Mouse (Mus musculus) liver, embryonic 14.5 days (tissue): ENCODE data around the gene Gm26620. TPM values are rescaled to one million over a fixed set of nuclear protein-coding genes. Genes with fewer than 3 reads are reported as not detected.
A peak's percentile ranks its signal among the peaks of the same experiment; 100 is the strongest.

Experiments
- ATAC-seq: fragments of 200-750 bp; cut with Nextera tagmentation; 2 replicates; pipeline ENCODE4 v1.8.0; 2017; ENCODE audit warnings: moderate number of reproducible peaks, mild to moderate bottlenecking, moderate library complexity; ENCODE audit not compliant: insufficient read depth
- DNase-seq, 3 experiments: peaks; one replicate each; pipeline ENCODE4 v3.0.0-alpha.2; 2012 to 2013; ENCODE audit warnings: low read depth in 3 of 3, low spot score in 3 of 3
- H3K27ac ChIP-seq: fragments of 300-500 bp; sonication (generic); 2 replicates; pipeline ENCODE4 v1.5.1; 2014; ENCODE audit warnings: moderate library complexity, mild to moderate bottlenecking, control low read depth, inconsistent platforms
- H3K27me3 ChIP-seq: fragments of 300-500 bp; sonication (generic); 2 replicates; pipeline ENCODE4 v1.6.1; 2014; ENCODE audit warnings: mild to moderate bottlenecking, low read length, moderate library complexity; ENCODE audit not compliant: control insufficient read depth, insufficient read depth
- H3K36me3 ChIP-seq: fragments of 300-500 bp; sonication (generic); replicated peaks from 2 replicates; pipeline ENCODE4 v1.6.1; 2014; ENCODE audit warnings: low read depth; ENCODE audit not compliant: control insufficient read depth, insufficient read depth
- H3K4me1 ChIP-seq, 2 experiments: fragments of 200-500 bp in 1 of 2; fragments of 300-500 bp in 1 of 2; sonication (generic) in 1 of 2; replicated peaks; 2 replicates each; pipeline ENCODE4 v1.6.1; 2012 to 2014; ENCODE audit warnings: antibody characterized with exemption in 1 of 2, inconsistent platforms in 1 of 2, low read length in 1 of 2; ENCODE audit not compliant: control insufficient read depth in 2 of 2, insufficient read depth in 2 of 2
- H3K4me2 ChIP-seq: fragments of 300-500 bp; sonication (generic); 2 replicates; pipeline ENCODE4 v1.6.1; 2014; ENCODE audit warnings: low read depth, mild to moderate bottlenecking, control low read depth, moderate library complexity
- H3K4me3 ChIP-seq, 2 experiments: fragments of 200-500 bp in 1 of 2; fragments of 300-500 bp in 1 of 2; sonication (generic) in 1 of 2; 2 replicates each; pipeline ENCODE4 v1.5.1; 2012 to 2014; ENCODE audit warnings: low read depth in 2 of 2, low read length in 2 of 2, mild to moderate bottlenecking in 2 of 2, control low read depth in 1 of 2, inconsistent platforms in 1 of 2, moderate library complexity in 1 of 2; ENCODE audit not compliant: insufficient read depth in 1 of 2
- H3K9ac ChIP-seq: fragments of 300-500 bp; sonication (generic); replicated peaks from 2 replicates; pipeline ENCODE4 v1.6.1; 2014; ENCODE audit warnings: mild to moderate bottlenecking, control low read depth, moderate library complexity
- H3K9me3 ChIP-seq: fragments of 300-500 bp; sonication (generic); 2 replicates; pipeline ENCODE4 v1.6.1; 2016; ENCODE audit warnings: low read length, mixed read lengths; ENCODE audit not compliant: control insufficient read depth
- CTCF ChIP-seq: IDR thresholded peaks from 2 replicates; pipeline ENCODE4 v1.5.1; 2016; ENCODE audit warnings: antibody characterized with exemption, low read depth, control low read depth
- EP300 ChIP-seq: IDR thresholded peaks from 2 replicates; pipeline ENCODE4 v1.6.1; 2016; ENCODE audit warnings: antibody characterized with exemption, low read depth
- WGBS: fragments of 180-500 bp; shearing (Covaris S2); extraction: QIAGEN DNeasy Blood & Tissue Kit; methylation state at CpG from one replicate; pipeline ENCODE4 v1.1.7; 2014; ENCODE audit not compliant: insufficient replicate concordance; 5-methylcytosine and 5-hydroxymethylcytosine counted together
- polyA plus RNA-seq, 2 experiments: library from polyadenylated mRNA; depleted of rRNA in 1 of 2; stranded (reverse) in 1 of 2; unstranded in 1 of 2; fragments of >200 nt; fragmentation: Nextera tagmentation in 1 of 2; extraction: Ambion mirVana in 1 of 2; gene quantifications; 2 replicates each; pipeline versions ENCODE4 v1.2.1 to v1.2.3; 2012 to 2014

Gene Gm26620
- polyA plus RNA-seq, 2 experiments: 0.26 to 0.38 TPM

DNA sequence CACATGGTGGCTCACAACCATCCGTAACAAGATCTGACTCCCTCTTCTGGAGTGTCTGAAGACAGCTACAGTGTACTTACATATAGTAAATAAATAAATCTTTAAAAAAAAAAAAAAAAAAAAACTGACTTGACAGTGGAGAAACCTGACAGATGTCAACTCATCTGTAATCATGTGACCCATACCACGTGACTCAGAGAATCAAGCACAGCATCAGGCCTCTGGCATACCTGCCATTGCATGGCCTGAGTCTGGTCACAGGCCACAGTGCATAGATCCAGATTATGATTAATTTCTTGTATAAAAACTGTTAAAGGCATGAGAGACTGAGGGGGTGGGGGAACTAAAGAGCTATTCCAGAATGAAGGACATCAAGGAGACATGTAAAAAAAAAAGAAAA is 26.0 kb upstream of the Gm26620 start:
- Histone ChIP-seq H3K4me1 (peaks cover 41 to 62% of the 10 kb centered on the region in 2 experiments), H3K4me2 (no peak overlapping the region), H3K9me3 (no peaks in the 10 kb centered on the region), H3K27me3 (no peaks in the 10 kb centered on the region), H3K36me3 (peaks cover 2% of the 10 kb centered on the region; the same call in 1 of the 2 replicates), H3K4me3 (no peak overlapping the region), H3K27ac (no peak overlapping the region), H3K9ac (no peak overlapping the region)
- no peak for TF ChIP-seq EP300
- TF ChIP-seq CTCF: no peak
- DNase-seq: no peak
- no peak for ATAC-seq
- 70% methylated on average over 2 of the region's 2 CpGs for WGBS

DNA sequence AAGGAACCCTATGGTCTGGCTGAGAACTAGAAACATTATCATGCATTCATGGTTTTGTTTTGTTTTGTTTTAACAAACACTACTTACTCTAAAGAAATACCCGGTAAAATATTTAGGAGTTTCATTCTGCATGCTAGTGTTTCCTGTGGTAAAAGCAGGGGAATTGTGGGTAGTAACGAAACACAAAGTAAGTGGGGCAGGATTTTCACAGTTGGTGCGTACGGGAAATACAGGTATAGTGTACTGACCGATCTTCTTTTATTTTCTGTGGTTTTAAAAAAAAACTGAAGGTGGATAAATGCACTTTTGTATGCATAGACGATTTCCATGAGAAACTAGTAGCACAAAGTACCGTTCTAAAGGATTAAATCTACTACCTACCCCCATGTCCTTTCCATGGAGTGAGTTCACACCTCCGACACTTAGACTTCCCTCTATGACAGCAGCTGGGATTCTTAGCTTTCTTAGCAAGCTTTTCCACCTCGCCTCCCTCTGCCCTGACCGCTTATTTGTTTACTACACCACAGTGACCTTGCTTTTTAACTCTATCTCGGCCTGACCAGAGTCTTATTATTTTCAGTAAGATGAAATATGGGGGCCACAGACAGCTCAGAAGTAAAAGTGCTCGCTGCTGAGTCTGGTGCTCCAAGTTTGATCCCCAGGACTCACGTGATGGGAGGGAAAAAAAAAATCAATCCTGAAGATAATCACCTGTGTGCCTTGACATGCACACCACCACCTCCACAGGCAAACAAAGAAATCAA is 23.0 kb upstream of the Gm26620 start:
- H3K9me3 ChIP-seq: no peaks in the 10 kb centered on the region
- H3K4me3 ChIP-seq: 0 out of 4 replicates have a peak overlapping the region, but pooled peaks of 1 of the 2 experiments have one; percentile 3
- no peaks in the 10 kb centered on the region for H3K27me3 ChIP-seq
- ATAC-seq: no peak
- H3K4me2 ChIP-seq: peak overlapping the region; percentile 36
- H3K4me1 ChIP-seq: peaks cover 21 to 50% of the 10 kb centered on the region in 2 experiments
- TF ChIP-seq EP300 (no peak), CTCF (no peak)
- no peak for DNase-seq
- WGBS: 57% methylated on average over 13 of the region's 13 CpGs
- H3K36me3 ChIP-seq: no peaks in the 10 kb centered on the region
- H3K27ac ChIP-seq: no peak overlapping the region
- H3K9ac ChIP-seq: no peak overlapping the region

DNA sequence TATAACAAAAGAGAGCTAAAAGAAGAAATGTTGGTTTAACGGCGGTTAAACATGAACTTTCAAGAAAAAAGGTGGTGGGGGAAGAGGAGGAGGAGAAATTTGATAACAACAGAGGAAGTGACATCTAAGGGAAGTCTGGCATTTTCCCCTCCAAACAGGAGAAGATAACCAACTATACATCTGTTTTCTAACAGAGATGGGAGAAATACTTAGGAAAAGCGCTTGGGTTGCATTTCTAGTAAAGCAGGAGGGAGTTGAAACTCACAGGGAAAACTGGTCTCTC is 22.5 kb upstream of the Gm26620 start:
- DNase-seq: no peak
- Histone ChIP-seq H3K4me1 (peaks cover 21 to 48% of the 10 kb centered on the region in 2 experiments), H3K9ac (no peak overlapping the region), H3K4me2 (peak overlapping the region; percentile 36), H3K4me3 (no peak overlapping the region), H3K36me3 (no peaks in the 10 kb centered on the region), H3K27me3 (no peaks in the 10 kb centered on the region), H3K27ac (no peak overlapping the region), H3K9me3 (no peaks in the 10 kb centered on the region)
- WGBS: 33% methylated on average over 3 of the region's 3 CpGs
- no peak for ATAC-seq
- TF ChIP-seq CTCF (no peak), EP300 (no peak)

DNA sequence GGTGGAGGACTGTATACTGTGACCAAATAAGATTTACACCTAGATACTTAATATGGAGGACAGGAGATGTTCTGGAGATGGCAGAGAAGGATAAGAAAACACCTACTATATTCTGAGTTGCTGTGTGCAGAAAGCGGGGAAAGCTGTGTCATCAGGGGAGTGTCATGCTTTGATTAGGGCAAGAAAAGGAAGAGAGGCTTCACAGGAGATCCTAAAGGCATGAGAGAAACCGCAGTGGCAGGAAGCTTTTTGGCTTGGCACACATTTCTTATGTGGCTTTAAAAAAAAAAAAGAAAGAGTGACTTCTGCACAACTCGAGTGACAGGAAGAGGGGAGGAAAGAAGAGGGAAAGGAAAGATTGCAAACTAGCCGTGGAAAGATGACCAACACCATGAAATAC is 21.8 kb upstream of the Gm26620 start:
- H3K9me3 ChIP-seq: no peaks in the 10 kb centered on the region
- H3K4me2 ChIP-seq: peak overlapping the region; percentile 36
- H3K9ac ChIP-seq: no peak overlapping the region
- no peaks in the 10 kb centered on the region for H3K36me3 ChIP-seq
- no peaks in the 10 kb centered on the region for H3K27me3 ChIP-seq
- ATAC-seq (no peak), DNase-seq (no peak)
- TF ChIP-seq EP300 (no peak), CTCF (no peak)
- H3K4me1 ChIP-seq: peaks cover 17 to 43% of the 10 kb centered on the region in 2 experiments
- no peak overlapping the region for H3K4me3 ChIP-seq
- H3K27ac ChIP-seq: peak overlapping the region; percentile 15; the same call in 1 of the 2 replicates
- WGBS: 1% methylated on average over 4 of the region's 4 CpGs

- Histone ChIP-seq H3K36me3 (no peaks in the 10 kb centered on the region), H3K4me3 (no peak overlapping the region), H3K4me2 (no peak overlapping the region), H3K9me3 (no peaks in the 10 kb centered on the region), H3K27me3 (no peaks in the 10 kb centered on the region), H3K4me1 (peaks cover 16 to 41% of the 10 kb centered on the region in 2 experiments), H3K9ac (no peak overlapping the region), H3K27ac (no peak overlapping the region)
- ATAC-seq (no peak), DNase-seq (no peak)
- TF ChIP-seq CTCF (no peak), EP300 (no peak)
These were observed 20.6 kb upstream of the Gm26620 start for GRCm38 (mm10) chr1:170864234-170864633.
